Mouse (Mus musculus) cerebellum, postnatal 4 days (tissue): ENCODE results near the gene Lin28a.
A peak's percentile ranks its signal among the peaks of the same experiment; 100 is the strongest.

Source experiments
- DNase-seq, 2 experiments: peaks; one replicate each; pipeline ENCODE4 v3.0.0; 2022; ENCODE audit warnings: low spot score in 2 of 2, mixed read lengths in 1 of 2

The Lin28a gene

GRCm38 (mm10) chr4:133980496-133980895, 38.1 kb downstream of the Lin28a start:
- DNase-seq = no peak

- no peak for DNase-seq
Observed at GRCm38 (mm10) chr4:133978021-133978711, 40.5 kb downstream of the Lin28a start.

GRCm38 (mm10) chr4:133971741-133972140, 46.9 kb downstream of the Lin28a start:
- no peak for DNase-seq

GRCm38 (mm10) chr4:133970876-133971275, 47.8 kb downstream of the Lin28a start:
- DNase-seq = peak in 1 of 2 experiments; percentile 66

GRCm38 (mm10) chr4:133970196-133970595, 48.4 kb downstream of the Lin28a start:
- peak in 1 of 2 experiments; percentile 46 for DNase-seq

GRCm38 (mm10) chr4:133969114-133969770, 49.4 kb downstream of the Lin28a start:
- DNase-seq = no peak

GRCm38 (mm10) chr4:133968150-133968921, 50.3 kb downstream of the Lin28a start, which contains the start of gene Hmgn2:
Gene Hmgn2 (minus strand): TSS chr4:133968650.
- DNase-seq = peak in 1 of 2 experiments; percentile 62

- peak; percentile 94 to 95 for DNase-seq
Observed at GRCm38 (mm10) chr4:133967866-133968149, 50.8 kb downstream of the Lin28a start.

- peak; percentile 95 to 97 for DNase-seq
Observed at GRCm38 (mm10) chr4:133967138-133967865, 51.3 kb downstream of the Lin28a start.

- no peak for DNase-seq
Observed at GRCm38 (mm10) chr4:133966271-133966940, 52.2 kb downstream of the Lin28a start.

- no peak for DNase-seq
Observed at GRCm38 (mm10) chr4:133962566-133962965, 56.1 kb downstream of the Lin28a start.

- DNase-seq = no peak
Observed at GRCm38 (mm10) chr4:133958884-133959283, 59.8 kb downstream of the Lin28a start.

- DNase-seq = no peak
Observed at GRCm38 (mm10) chr4:133956358-133956757, 62.3 kb downstream of the Lin28a start.
